Mouse (Mus musculus) CH12F3 (cell line): ENCODE results near the gene Ndufa7.
"Not testable (repeated sequence)": the region's sequence is repeated elsewhere in the genome, so short reads cannot be mapped to it uniquely, and the experiment has no call there.

Source experiments
- in situ Hi-C: fragments of 300-500 bp; cut with MboI; formaldehyde crosslinking; loops from 2 replicates; pipeline ENCODE4 v1.14.3; 2020; ENCODE audit warnings: low sequenced_read_pairs

Ndufa7 gene

GRCm38 (mm10) chr17:33865330-33866030, 41.1 kb downstream of the Ndufa7 start:
- in situ Hi-C loops, result no loop called here

GRCm38 (mm10) chr17:33873537-33873936, 49.2 kb downstream of the Ndufa7 start, which contains the start of gene Gm7029:
Gene Gm7029 (plus strand): TSS chr17:33873837.
- in situ Hi-C loops, result not testable (repeated sequence)

GRCm38 (mm10) chr17:33874411-33874810, 50.0 kb downstream of the Ndufa7 start:
- in situ Hi-C loops, result no loop called here

GRCm38 (mm10) chr17:33875797-33876196, 51.4 kb downstream of the Ndufa7 start:
- in situ Hi-C loops, result not testable (repeated sequence)

- in situ Hi-C loops, result not testable (repeated sequence)
Observed at GRCm38 (mm10) chr17:33884320-33884719, 59.9 kb downstream of the Ndufa7 start.

- in situ Hi-C loops, result not testable (repeated sequence)
Observed at GRCm38 (mm10) chr17:33887802-33888201, 63.4 kb downstream of the Ndufa7 start.
